Mouse (Mus musculus): ENCODE measurements at regions not wholly inside any gene's neighbourhood (a gene's known extent, or its start where the extent isn't known, plus 50 kb on each side); places are given as distances from the start of the nearest gene placed in this dataset.

DNA sequence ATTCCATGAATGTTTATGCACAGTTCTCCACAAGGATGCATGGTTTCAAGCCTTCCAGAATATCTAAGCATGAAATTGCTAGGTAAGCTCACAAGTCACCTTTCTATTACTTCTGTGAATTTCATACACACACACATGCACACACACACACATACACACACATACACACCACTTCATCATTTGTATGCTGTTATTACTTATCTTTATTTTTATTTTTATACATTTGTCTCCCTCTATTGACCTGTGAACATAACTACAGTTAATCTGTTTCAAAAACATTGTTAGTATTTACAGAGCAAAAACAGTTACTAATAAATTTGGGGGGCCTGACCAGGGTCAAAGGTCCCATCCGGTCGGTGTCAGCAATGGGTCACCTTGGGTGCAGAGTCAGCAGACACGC, 212.6 kb upstream of the Depdc1a start:
- in situ Hi-C loops (cut with MboI; ENCODE audit: low pct_unique_long_range_greater_than_20kb), result loop anchor here (5.0 to 10.0 kb wide), 2 partner anchors 905 to 1078 kb away; no protein-coding TSS in a partner anchor
- DNase-seq (ENCODE audit: low read depth, low spot score) (no peak), ATAC-seq (no peak)
- POLR2A ChIA-PET, result no interaction called here
- CTCF ChIA-PET, result interaction anchor here (1.5 kb wide), 1 partner anchor 11 kb away, joined by 4 read pairs; no protein-coding TSS in a partner anchor
- TF ChIP-seq CTCF (IDR thresholded peaks at IDR 0.05), result peak; percentile 51
- H3K27me3 ChIP-seq, result no peaks in the 10 kb centered on the region

DNA sequence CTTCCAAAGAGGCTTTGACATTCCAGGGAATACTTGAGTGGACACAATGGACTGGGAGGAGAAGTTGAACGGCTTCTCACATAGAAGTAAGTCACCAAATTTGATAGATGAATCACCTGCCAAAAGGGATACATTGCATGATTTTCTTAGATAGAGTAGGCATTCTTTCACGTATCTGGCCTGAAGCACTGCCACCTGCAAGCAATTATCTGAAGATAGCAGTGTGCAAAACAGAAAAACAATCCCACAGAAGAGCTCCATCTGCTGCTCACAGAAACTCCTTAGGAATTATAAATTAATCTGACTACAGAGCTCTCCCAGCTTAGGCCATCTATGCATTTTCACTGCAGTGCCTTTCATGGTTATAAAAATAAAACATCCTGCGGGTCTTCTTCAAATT, 177.8 kb upstream of the Depdc1a start:
- H3K27me3 ChIP-seq, result no peaks in the 10 kb centered on the region
- DNase-seq (ENCODE audit: low read depth, low spot score) (no peak), ATAC-seq (no peak)
- POLR2A ChIA-PET, result no interaction called here
- in situ Hi-C loops (cut with MboI; ENCODE audit: low pct_unique_long_range_greater_than_20kb), result no loop called here
- CTCF ChIA-PET, result no interaction called here
- no peak for TF ChIP-seq CTCF (IDR thresholded peaks at IDR 0.05)

DNA sequence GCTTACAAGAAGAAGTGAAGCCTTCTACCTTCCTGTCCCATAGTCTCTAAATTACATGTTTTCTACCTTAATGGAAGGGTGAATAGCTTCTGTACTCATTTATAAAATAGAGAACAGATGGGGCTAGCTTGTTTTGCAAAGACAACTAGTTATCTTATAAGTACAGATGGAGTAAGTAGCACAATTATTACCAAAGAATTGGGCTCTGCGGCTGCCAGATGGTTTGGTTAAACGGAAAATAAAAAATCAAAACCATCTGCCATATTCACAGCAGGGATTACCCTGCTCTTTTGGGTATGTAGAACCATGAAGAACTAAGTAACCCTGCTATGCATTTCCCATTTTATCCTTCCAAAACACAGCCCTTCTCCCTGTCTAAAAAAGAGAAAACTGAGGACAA, 147.2 kb upstream of the Depdc1a start:
- no peak for ATAC-seq
- no peaks in the 10 kb centered on the region for H3K27me3 ChIP-seq
- TF ChIP-seq CTCF (IDR thresholded peaks at IDR 0.05), result no peak
- in situ Hi-C loops (cut with MboI; ENCODE audit: low pct_unique_long_range_greater_than_20kb), result no loop called here
- ChIA-PET CTCF (no interaction called here), POLR2A (interaction anchor here (0.8 kb wide), 1 partner anchor 37 kb away, joined by 5 read pairs; no protein-coding TSS in a partner anchor)
- DNase-seq (ENCODE audit: low read depth, low spot score), result no peak

GRCm38 (mm10) chr3:159353730-159354129, 141.5 kb upstream of the Depdc1a start:
- ATAC-seq, result no peak
- H3K27me3 ChIP-seq, result no peaks in the 10 kb centered on the region
- CTCF ChIA-PET, result no interaction called here
- no peak for DNase-seq (ENCODE audit: low read depth, low spot score)
- in situ Hi-C loops (cut with MboI; ENCODE audit: low pct_unique_long_range_greater_than_20kb), result no loop called here
- POLR2A ChIA-PET, result no interaction called here
- TF ChIP-seq CTCF (IDR thresholded peaks at IDR 0.05), result no peak

DNA sequence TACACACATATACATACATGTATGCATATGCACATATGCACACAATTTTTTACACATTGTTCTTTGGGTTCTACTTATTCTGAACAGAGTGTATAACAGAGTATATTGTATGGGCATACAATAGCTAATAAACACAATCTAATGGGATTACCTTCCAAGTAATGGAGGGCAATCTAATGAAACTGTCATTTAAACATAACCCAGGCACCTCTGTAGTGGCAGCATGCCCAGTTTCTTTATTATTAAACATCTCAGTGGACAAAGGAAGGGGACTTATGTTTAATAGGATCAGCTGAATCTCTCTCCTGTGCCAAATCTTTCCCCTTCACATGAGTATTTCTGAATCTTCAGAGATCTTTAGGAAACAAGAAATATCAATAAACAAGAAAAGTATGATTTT, 122.1 kb upstream of the Depdc1a start:
- DNase-seq (ENCODE audit: low read depth, low spot score) (no peak), ATAC-seq (no peak)
- no peak for TF ChIP-seq CTCF (IDR thresholded peaks at IDR 0.05)
- ChIA-PET POLR2A (no interaction called here), CTCF (no interaction called here)
- in situ Hi-C loops (cut with MboI; ENCODE audit: low pct_unique_long_range_greater_than_20kb), result no loop called here
- H3K27me3 ChIP-seq, result no peaks in the 10 kb centered on the region
